Mouse (Mus musculus): ENCODE data around the gene Nt5m.

The Nt5m gene

DNA sequence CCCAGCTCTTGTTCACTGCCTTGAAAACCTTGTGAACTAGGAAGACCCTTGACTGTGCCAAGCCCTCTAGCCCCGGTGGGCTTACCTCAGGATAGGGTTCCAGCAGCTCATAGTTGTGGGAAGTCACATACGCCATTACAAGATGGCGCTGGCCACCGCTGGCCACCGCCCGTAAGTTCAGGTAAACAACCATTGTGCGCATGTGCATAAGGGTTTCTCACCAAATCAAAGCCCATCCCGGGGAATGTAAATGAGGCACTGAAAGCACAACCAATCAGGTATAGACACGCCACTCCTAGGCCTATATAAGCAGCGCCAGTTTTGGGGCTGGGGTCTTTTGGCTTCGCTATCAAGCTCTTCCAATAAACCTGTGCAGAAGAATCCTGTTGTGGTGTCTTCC lies 7.1 kb downstream of the Nt5m start:
- DNase-seq: no peak

DNA sequence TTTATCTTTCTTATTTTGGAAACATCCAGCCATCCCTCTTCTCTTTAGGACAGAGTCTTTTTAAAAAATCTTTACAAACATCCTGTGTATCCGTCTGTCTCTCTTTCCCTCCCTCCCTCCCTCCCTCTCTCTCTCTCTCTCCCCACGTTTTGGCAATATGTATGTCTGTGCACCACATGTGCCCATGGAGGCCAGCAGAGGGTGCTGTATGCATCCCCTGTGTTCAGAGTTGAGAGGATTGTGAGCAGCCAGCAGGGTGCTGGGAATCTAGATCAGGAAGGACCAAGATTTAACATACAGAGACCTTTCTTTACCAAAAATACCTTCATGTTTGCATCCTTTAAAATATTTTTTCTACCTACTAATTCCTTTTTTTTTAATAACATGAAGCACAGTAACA lies 7.9 kb downstream of the Nt5m start:
- no peak for DNase-seq

DNA sequence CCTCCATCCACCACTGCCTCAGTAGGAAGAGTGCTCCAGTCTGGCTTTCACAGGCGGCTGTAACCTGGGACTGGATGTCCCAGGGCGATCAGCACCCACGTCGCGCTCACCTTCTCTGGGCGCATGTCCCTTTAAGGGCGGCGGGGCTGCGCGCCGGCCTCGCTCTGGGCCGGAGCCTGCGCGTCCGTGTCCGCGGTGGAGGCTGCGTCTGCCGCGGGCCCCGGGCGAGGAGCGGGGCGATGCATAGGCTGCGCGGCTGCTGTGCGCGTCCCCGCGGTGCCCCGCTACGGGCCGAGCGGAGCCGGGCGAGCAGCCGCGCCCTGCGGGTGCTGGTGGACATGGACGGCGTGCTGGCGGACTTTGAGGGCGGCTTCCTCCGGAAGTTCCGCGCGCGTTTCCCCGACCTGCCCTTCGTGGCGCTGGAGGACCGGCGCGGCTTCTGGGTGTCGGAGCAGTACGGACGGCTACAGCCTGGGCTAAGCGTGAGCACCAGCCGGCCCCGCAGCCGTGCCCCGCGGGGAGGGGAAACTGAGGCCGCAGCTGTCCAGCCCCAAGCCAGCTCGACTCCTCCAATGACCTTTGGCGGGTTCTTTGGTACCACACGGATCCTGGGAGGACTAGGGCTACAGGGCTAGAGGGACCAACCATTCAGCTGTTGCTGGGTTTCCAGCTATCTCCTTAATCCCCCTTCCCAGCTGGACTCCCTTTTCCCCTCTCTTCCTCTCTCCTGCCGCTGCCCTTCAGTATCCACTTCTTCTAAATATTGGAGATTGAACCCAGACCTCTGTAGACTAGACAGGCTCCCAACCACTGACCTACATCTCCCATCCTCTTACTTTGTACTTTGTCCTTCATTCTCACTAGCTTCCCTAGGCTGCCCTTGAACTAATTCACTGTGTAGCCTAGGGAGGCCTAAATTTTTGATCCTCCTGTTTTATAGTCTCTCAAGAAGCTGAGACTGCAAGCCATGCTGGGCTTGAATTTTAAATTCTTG lies 8.9 kb downstream of the Nt5m start:
- peak; percentile 86 for DNase-seq

DNA sequence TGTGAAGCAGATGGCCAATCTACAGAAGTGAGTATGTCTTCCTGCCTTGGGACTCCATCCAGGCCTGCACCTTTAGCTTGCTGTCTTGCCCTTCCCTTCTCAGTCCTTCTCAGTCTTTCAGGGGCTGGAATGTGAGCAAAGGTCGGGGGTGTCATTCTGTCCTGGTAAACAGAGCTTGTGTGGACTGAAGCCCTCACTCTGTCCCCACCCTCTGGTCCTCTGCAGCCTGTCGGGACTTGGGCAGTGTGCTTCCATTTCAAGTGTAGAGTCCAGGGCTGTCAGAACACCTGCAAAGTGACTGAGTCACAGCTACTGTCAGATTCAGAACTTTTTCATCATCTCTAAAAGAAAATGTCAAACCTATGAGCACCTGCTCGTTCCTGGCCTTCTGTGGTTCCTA lies 13.6 kb downstream of the Nt5m start:
- no peak for DNase-seq

DNA sequence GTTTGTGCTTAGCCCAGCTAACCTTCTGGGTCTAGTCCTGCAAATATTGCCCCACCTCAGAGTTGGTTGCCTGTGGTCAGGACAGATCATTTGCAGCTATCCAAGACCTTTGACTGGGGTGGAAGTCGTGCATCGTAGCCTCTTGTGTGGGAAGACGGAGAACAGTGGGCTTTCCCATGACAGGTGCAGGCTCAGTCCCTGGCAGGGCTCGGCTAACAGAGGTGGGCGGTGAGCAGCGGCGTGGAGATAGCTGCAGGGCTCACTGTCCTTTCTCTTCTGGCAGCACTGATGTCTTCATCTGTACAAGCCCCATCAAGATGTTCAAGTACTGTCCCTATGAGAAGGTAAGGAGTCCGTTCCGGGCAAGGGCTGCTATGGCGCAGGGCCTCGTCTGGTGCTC lies 21.2 kb downstream of the Nt5m start:
- DNase-seq: no peak

DNA sequence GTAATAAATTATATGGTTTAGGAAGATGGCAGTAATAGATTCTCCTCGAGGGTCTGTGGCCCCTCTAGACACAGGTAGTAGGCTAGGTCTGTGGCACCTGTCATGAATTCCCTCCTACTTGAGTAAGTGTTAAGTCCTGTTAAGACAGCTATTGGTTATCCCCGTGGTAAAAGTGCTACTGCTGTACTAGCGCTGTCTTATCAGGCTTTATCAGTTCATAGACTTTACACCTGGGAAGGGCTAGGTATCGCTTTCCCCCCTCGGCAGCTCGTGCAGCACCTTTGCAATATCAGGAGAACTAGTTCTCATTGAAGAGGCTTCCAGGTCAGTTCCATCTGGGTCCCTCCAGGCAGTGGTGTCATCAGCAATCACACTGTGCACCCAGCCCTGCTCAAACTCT lies 25.1 kb downstream of the Nt5m start:
- DNase-seq: no peak

DNA sequence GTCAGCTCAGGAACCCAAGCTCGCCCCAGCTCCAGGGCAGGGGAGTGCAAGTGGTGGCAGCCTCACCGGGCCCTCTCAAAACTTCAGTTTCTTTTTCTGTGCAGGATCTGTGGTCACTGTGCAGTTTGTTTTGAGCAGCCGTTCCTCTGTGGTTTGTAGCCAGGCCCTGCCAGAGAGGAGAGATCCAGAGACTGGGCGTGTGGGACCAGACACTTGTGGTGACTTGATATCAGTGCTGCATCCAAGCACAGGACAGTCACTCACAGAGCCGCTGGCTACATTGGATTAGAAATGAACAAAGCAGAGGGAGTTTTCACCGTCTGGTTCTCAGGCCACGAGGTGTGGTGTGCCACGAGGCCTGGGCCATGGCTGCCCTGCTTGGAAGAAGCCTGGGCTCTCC lies 32.9 kb downstream of the Nt5m start:
- no peak for DNase-seq

DNA sequence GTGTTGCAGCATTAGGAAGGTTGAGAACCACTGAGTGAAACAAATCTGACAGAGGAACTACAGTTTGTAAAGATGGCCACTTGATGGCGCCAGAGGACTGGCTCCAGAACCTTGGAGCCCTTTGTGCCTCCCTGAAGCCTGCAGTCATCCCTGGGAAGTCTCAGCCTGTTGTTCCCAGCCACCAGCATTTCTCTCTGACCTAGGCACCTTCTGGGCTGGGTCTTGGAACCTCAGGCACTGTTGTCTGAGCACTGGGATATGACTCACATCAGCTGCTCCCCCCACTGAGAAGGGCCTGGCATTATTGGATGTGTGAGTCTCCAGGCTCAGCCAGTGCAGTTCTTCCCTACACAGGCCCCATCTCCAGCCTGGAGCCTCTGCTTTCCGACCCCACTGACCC lies 40.8 kb downstream of the Nt5m start:
- DNase-seq: peak; percentile 69

DNA sequence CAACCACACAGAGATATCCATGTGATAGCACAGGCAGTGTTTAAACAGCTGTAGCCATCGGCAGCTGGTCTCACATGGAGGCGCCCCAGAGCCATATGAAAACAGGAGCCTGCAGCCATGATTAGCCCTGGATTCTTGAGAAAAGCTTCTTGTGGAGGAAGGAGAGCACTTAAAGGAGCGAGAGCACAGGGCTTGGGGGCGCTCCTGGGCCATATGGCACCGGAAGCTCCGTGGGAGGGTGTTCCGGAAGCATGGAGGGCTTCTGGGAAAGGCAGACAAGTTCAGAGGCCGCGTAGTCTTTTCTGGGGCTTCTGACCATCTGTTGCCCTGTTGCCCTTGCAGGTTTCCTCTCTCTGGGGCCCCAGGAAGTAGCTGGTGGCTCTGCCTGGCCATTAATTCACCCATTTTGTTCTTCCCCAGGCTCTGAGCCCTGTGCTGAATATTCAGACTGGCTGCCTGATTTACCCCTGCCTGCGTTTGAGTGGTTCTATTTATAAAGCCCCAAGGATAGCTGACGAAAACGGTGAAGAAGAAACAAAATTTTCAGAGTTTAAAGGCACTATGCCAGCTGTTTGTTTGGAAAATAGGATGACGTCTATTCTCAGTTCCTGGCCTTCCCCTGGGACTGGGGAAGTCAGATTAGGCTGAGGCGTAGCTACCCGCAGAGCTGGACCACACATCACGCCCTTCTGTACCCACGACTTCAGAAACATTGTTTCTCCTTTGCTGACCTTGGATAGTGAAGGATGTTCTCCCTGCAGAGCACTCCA lies 46.2 kb downstream of the Nt5m start:
- no peak for DNase-seq

DNA sequence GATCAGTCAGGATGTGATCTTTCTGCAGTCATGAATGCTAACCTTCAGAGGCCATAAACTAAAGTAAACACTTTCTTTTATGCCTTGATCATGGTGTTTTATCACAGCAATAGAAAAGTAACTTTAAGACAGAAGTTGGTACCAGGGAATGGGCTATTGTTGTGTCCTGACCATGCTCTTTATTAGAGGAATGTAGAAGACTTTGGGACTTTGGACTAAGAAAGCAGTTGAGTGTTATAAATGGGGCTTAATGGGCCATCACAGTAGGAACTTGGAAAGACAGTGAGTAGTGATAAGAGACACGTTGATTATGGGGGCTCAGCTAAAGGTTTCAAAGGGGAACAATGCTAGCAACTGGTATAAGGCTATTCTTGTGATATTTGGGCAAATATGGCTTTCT lies 47.7 kb downstream of the Nt5m start:
- DNase-seq: no peak

DNA sequence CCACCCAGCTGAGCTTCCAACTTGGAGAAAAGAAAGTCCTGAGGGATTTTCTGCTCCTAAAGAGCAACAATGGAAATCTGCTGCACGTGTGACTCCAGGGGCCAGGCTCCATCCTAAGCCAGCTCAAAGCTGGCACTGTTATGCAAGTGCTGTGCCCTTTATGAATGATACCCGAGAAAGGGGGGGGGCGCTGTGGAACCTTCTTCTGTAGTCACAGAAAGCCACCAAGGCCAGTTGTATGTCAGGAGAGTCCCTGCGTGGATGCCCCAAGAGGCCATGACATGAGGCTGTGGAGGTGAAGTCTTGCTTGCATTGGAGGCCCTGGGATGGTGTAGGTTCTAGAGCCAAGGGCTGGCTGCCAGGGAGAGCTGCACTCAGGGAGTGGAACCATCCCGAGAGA lies 48.9 kb downstream of the Nt5m start:
- no peak for DNase-seq

DNA sequence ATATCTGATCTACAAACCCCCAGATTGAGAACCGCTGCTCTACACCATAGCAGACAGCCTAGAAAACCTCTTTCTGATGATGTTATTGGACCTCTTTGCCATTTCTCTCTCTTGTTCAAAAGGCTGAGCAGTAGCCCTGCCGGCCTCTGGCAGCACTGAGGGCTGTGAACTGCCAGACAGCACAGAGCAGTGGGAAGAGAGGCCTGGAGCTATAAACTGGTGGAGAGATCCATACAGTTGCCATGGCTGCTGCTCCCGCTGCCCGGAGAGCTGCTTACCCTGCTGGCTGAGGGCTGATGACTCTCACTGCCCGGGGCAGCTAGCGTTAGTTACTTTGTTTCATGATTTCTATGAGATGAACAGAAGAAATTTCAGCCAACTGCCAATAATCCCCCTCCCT lies 52.6 kb downstream of the Nt5m start:
- no peak for DNase-seq

DNA sequence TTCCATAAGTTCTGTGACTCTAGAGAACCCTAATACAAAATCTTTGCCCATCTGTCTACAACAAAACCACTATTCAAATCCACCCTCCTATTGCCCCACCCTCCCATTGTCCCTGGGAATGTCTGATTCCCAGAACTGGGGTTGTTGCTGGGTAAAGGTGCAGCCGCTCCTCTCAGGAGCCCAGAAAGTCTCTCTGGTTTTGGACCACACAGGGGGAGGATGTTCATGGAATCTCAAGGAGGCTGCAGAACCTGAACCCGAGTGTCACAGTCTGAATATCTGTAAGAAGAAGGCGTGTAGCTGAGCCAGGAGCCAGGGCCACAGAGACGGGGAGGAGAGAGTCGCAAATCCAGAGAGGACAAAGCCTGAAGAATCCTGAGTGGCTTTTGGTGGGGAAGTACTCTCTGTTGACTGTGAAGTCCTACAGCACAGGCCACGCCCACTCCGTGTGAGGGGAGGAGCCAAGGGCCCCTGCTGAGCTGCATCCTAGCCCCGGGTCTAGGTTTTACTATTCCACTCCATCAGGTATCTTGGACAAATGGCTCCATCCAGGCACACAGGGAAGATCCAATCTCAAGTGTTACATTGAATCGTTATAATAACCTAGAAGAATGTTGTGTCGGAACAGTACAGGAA lies 54.0 kb downstream of the Nt5m start:
- DNase-seq: no peak

DNA sequence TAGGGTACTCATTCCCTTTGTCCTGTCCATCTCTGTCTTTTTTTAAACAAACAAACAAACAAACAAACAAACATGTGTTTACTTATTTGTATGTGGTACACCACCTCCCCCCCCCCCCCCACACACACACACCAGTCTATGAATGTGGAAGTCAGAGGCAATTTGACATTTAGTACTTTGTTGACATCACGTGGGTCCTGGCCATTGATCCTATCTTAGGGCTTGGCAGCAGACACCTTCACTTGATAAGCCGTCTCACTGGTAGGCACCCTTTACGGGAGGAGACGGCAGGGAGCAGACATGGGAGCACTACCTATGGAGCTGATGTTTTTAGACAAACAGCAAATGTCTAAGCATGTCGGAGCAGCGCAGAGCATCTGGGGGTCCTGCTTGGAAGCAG lies 55.7 kb downstream of the Nt5m start:
- DNase-seq: no peak

DNA sequence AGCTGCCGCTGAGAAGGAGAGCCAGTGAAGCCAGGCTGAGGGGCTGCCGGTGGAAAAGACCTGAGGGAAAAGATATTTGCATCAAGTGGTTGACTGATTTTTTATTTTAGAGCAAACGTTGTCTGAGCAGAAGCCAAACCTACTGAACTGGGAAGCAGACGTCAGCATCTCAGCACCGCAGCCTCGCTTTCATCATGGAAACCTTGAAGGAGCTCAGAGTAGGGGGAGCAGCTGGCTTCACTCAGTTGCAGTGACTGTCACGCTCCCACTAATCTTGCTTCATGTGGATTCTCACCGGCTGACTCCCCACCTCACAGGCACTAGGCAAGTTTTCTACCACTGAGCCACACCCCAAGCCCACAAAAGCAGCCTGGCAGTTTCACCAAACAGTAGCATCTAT lies 56.1 kb downstream of the Nt5m start:
- no peak for DNase-seq

DNA sequence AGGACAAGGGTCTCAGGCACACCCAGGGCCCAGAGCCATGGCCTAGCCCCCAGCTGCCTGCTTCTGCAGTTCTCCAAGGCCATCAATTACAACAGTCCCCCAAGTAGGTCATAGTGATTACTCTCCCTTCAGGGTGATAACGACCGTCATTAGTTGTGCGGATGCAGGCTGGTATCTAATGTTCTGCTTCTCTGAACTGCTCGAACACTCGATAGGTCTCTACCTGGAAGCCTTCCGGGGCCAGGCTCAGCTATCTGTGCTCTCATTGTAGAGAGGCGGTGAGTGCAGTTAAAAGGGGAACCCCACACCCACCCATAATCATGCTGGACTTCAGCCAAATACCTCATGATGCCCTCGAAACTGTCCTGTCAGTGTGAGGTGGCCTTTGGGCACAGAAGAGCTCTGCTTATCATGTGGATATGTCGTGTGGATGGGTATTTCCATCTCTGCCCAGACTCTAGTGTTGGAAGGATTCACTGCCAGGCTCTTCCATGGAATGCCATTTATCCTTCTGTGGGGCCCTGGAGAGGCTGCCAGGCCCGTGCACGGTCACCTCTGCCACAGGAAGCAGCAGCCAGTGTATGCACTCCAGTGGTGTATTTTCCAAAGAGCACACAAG lies 58.8 kb downstream of the Nt5m start:
- no peak for DNase-seq

DNA sequence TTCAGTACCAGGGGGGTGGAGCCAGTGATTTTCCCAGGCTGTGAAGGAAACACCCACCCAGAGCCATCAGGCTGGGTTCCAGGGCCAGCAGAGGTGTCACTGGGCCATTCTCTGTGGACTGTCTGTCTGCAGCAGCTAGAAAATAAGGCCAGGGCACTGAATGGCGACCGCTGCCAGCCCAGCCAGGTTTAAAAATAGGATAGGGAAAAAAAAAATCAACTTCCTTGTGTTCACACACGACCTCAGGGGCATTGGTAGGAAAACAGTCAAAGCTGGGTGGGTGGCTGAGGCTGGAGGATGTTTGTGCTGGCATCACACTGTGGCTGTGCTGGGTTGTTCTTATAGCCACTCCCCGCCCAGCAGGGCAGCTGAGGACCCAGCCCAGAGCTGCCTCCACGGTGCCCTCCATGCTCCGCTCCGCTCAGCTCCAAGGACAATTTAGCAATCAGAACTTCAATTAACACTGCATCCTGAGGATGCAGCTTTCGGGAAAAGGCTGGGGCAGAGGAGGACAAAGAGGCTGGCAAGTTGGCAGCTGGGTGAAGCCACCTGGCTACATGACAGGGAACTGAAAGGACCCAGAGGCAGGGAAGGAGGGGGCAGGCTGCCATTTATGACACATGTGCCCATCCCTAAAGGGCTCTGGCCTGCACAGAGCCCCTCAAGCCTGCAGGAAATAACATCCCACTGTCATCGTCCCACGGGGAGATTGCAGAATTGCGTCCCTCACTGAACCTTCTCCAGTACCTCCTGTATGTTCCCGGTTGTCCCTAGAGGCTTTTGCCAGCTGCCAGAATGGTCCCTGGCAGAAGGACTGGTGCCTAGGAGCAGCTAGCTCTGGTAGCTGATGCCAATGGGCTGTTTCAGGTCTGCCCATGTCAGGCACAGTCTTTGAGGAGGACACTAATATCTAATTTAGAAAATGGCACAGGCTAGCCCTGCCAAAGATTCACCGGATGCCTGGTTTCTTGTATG lies 60.8 kb downstream of the Nt5m start:
- DNase-seq: no peak

DNA sequence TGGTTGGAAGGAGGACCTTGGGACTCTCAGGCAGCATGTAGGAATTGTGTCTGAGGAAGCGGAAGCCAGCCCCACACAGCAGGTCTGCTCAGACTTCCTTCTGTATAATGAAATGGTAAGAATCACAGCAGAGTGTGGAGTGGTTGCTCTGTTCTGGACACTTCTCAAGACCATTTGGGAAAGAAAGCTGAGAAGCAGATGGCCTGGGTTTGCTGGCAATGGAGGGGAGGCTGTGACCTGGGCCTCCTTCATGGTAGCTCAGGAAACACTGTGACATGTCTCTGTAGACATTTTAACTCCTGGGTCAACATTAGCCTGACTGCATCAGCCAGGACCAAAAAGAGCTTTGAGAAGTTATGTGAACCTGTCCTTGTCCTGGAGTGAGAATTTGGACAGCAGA lies 61.7 kb downstream of the Nt5m start:
- DNase-seq: no peak

DNA sequence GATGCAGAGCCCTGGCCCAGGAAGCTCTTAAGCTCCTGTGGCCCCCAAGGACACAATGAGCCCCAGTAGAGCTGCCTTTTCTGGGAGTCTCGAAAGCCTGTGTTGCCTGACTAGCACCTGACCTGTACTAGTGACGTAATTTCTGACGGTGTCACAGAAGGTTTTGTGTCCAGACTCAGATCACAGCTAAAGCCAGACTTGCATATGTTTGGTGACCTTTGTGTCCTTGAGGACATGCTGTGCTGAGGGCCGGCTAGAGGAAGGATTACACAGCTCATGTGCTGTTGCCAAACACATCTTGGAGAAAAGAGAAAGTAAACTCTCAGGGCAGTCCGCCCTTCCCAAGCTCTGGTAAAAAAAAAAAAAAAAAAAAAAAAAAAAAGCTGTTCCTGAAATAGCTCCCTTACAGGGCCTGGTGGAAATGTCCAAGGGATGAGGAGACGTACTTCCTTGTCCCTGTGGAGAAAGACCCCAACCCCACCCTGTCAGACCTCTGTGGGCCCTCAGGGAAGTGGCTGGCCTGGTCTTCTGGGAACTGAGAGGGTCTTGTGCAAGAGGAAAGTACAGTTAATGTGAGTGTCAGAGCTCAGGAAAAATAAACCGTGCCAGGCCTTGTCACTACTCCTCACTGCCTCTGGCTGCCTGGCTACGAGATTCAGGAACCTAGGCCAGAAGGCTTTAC lies 62.9 kb downstream of the Nt5m start:
- DNase-seq: no peak

DNA sequence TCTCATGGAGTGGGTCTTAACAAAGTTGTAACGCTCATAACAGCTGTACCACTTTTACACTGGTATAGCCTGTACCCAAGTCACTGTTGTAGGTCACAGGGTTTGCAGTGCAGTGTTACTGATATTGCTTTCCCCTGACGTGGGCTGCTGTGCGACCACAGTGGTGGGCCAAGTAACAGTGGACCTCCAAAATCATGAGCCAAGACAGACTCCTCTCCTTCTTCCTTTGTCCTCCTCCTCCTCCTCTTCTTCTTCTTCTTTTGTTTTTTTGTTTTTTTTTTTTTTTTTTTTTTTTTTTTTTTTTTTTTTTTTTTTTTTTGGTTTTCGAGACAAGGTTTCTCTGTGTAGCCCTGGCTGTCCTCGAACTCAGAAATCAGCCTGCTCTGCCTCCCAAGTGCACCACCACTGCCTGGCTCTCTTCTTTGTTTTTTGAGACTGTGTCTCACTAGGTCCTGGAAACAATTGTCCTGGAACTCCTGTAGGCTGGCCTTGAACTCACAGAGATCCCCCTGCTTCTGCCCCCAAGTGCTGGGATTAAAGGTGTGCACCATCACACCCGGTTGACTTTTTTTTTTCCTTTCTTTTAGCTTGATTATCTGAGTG lies 67.4 kb downstream of the Nt5m start:
- no peak for DNase-seq

DNA sequence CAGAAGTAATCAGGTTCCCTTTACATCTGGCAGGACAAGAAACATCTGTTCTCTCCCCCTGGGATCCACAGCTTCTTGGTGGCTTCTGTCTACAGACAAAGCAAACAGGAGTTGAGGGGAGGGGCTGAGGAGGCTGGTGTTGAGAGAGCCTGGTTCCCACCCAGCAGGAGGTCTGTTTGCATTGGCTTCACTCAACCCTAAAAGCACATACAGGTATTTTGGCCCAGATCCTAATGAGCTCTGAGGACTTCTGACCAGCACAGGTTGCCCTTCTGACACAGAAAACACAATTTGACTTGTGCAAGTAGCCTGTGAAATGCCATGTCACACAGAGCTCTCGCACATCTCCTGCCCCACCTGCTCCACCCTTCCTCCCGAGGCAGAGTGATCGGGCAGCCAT lies 69.2 kb downstream of the Nt5m start:
- DNase-seq: no peak
